Mouse (Mus musculus) lung, postnatal 0 days (tissue): ENCODE results near the gene Kif5a. TPM values are rescaled to one million over a fixed set of nuclear protein-coding genes. Genes with fewer than 3 reads are reported as not detected.

Source experiments
- ATAC-seq: fragments of 200-750 bp; cut with Nextera tagmentation; 2 replicates; pipeline ENCODE4 v1.8.0; 2017; ENCODE audit warnings: moderate library complexity
- DNase-seq: peaks from one replicate; pipeline ENCODE4 v3.0.0-alpha.2; 2016; ENCODE audit warnings: low spot score
- H3K27ac ChIP-seq: fragments of 300-500 bp; sonication (generic); 2 replicates; pipeline ENCODE4 v1.5.1; 2014; ENCODE audit warnings: antibody characterized with exemption, mild to moderate bottlenecking, low read length, mixed read lengths
- H3K27me3 ChIP-seq: fragments of 300-500 bp; sonication (generic); replicated peaks from 2 replicates; pipeline ENCODE4 v1.6.1; 2014; ENCODE audit warnings: low read length, mixed read lengths; ENCODE audit not compliant: insufficient read depth
- H3K36me3 ChIP-seq: fragments of 300-500 bp; sonication (generic); 2 replicates; pipeline ENCODE4 v1.6.1; 2014; ENCODE audit warnings: low read length, mixed read lengths; ENCODE audit not compliant: insufficient read depth
- H3K4me1 ChIP-seq: fragments of 300-500 bp; sonication (generic); 2 replicates; pipeline ENCODE4 v1.6.1; 2014; ENCODE audit warnings: antibody characterized with exemption, low read depth, low read length, mixed read lengths; ENCODE audit not compliant: insufficient read depth
- H3K4me2 ChIP-seq: fragments of 300-500 bp; sonication (generic); replicated peaks from 2 replicates; pipeline ENCODE4 v1.6.1; 2014; ENCODE audit warnings: low read depth, mild to moderate bottlenecking, low read length, moderate library complexity, mixed read lengths
- H3K4me3 ChIP-seq: fragments of 300-500 bp; sonication (generic); 2 replicates; pipeline ENCODE4 v1.5.1; 2014; ENCODE audit warnings: low read depth, low read length
- H3K9ac ChIP-seq: fragments of 300-500 bp; sonication (generic); replicated peaks from 2 replicates; pipeline ENCODE4 v1.6.1; 2014; ENCODE audit warnings: low read depth, mild to moderate bottlenecking
- H3K9me3 ChIP-seq: fragments of 300-500 bp; sonication (generic); 2 replicates; pipeline ENCODE4 v1.6.1; 2016; ENCODE audit warnings: low read length, mixed read lengths
- CTCF ChIP-seq: IDR thresholded peaks from 2 replicates; pipeline ENCODE4 v1.5.1; 2016; ENCODE audit warnings: antibody characterized with exemption, mild to moderate bottlenecking
- EP300 ChIP-seq: IDR thresholded peaks from 2 replicates; pipeline ENCODE4 v1.6.1; 2016; ENCODE audit warnings: antibody characterized with exemption, mild to moderate bottlenecking, control low read depth
- WGBS: fragments of 180-500 bp; shearing (Covaris S2); extraction: QIAGEN DNeasy Blood & Tissue Kit; methylation state at CpG from one replicate; pipeline ENCODE4 v1.1.7; 2014; 5-methylcytosine and 5-hydroxymethylcytosine counted together
- polyA plus RNA-seq: library from polyadenylated mRNA; unstranded; fragments of >200 nt; fragmentation: Nextera tagmentation; extraction: Ambion mirVana; gene quantifications from 2 replicates; pipeline ENCODE4 v1.2.1, GENCODE M21; 2015

Kif5a gene
- polyA plus RNA-seq, 1 experiment from 2014 or later: 0.12 TPM

- H3K27me3 ChIP-seq: no peaks in the 10 kb centered on the region
- no peak overlapping the region for H3K4me2 ChIP-seq
- WGBS: 37% methylated on average over 9 of the region's 9 CpGs
- H3K9ac ChIP-seq: no peak overlapping the region
- no peaks in the 10 kb centered on the region for H3K36me3 ChIP-seq
- H3K9me3 ChIP-seq: no peaks in the 10 kb centered on the region
- ATAC-seq (no peak), DNase-seq (no peak)
- H3K4me3 ChIP-seq: no peak overlapping the region
- no peaks in the 10 kb centered on the region for H3K4me1 ChIP-seq
- TF ChIP-seq CTCF (no peak), EP300 (no peak)
- no peak overlapping the region for H3K27ac ChIP-seq
These were observed 26.6 kb downstream of the Kif5a start for GRCm38 (mm10) chr10:127236541-127236940.

GRCm38 (mm10) chr10:127233141-127233540 is 30.0 kb downstream of the Kif5a start:
- no peaks in the 10 kb centered on the region for H3K27me3 ChIP-seq
- H3K36me3 ChIP-seq: no peaks in the 10 kb centered on the region
- WGBS: 76% methylated on average over 9 of the region's 9 CpGs
- no peak overlapping the region for H3K4me2 ChIP-seq
- H3K4me3 ChIP-seq: no peak overlapping the region
- no peak overlapping the region for H3K9ac ChIP-seq
- peak; percentile 8 for DNase-seq
- TF ChIP-seq CTCF (peak; percentile 47), EP300 (no peak)
- no peak overlapping the region for H3K27ac ChIP-seq
- H3K4me1 ChIP-seq: no peaks in the 10 kb centered on the region
- ATAC-seq: no peak
- H3K9me3 ChIP-seq: no peaks in the 10 kb centered on the region

- H3K4me1 ChIP-seq: no peaks in the 10 kb centered on the region
- ATAC-seq (no peak), DNase-seq (no peak)
- H3K27ac ChIP-seq: no peak overlapping the region
- H3K27me3 ChIP-seq: no peaks in the 10 kb centered on the region
- H3K9me3 ChIP-seq: no peaks in the 10 kb centered on the region
- no peak overlapping the region for H3K4me2 ChIP-seq
- H3K36me3 ChIP-seq: no peaks in the 10 kb centered on the region
- no peak overlapping the region for H3K4me3 ChIP-seq
- WGBS: 79% methylated on average over 14 of the region's 14 CpGs
- TF ChIP-seq CTCF (no peak), EP300 (no peak)
- no peak overlapping the region for H3K9ac ChIP-seq
These were observed 31.4 kb downstream of the Kif5a start for GRCm38 (mm10) chr10:127231741-127232140.

- 73% methylated on average over 12 of the region's 12 CpGs for WGBS
- H3K9me3 ChIP-seq: no peaks in the 10 kb centered on the region
These were observed 32.5 kb downstream of the Kif5a start for GRCm38 (mm10) chr10:127230693-127231092.

GRCm38 (mm10) chr10:127228897-127229296 is 34.3 kb downstream of the Kif5a start:
- Histone ChIP-seq H3K9me3 (no peaks in the 10 kb centered on the region), H3K27me3 (no peaks in the 10 kb centered on the region), H3K27ac (no peak overlapping the region), H3K9ac (no peak overlapping the region), H3K4me2 (no peak overlapping the region), H3K36me3 (no peaks in the 10 kb centered on the region), H3K4me3 (no peak overlapping the region), H3K4me1 (no peaks in the 10 kb centered on the region)
- 16% methylated on average over 4 of the region's 4 CpGs for WGBS
- TF ChIP-seq CTCF: peak; percentile 89
- TF ChIP-seq EP300: no peak
- ATAC-seq (peak; percentile 68), DNase-seq (peak; percentile 76)

More at GRCm38 (mm10) chr10:127230693-127231092, 32.5 kb downstream of the Kif5a start:
- Histone ChIP-seq H3K4me1 (no peaks in the 10 kb centered on the region), H3K27ac (no peak overlapping the region), H3K4me3 (no peak overlapping the region), H3K9ac (no peak overlapping the region), H3K27me3 (no peaks in the 10 kb centered on the region), H3K36me3 (no peaks in the 10 kb centered on the region), H3K4me2 (no peak overlapping the region)
- ATAC-seq (no peak), DNase-seq (no peak)
- TF ChIP-seq CTCF: no peak
- TF ChIP-seq EP300: no peak

- Histone ChIP-seq H3K4me3 (no peak overlapping the region), H3K9me3 (no peaks in the 10 kb centered on the region), H3K27me3 (no peaks in the 10 kb centered on the region), H3K4me2 (no peak overlapping the region), H3K9ac (no peak overlapping the region), H3K4me1 (no peaks in the 10 kb centered on the region), H3K27ac (no peak overlapping the region), H3K36me3 (no peaks in the 10 kb centered on the region)
- DNase-seq: no peak
- WGBS: 68% methylated on average over 8 of the region's 8 CpGs
- TF ChIP-seq CTCF (no peak), EP300 (no peak)
- no peak for ATAC-seq
These were observed 36.0 kb downstream of the Kif5a start for GRCm38 (mm10) chr10:127227163-127227562.
